Mouse (Mus musculus) kidney, adult 2 months (tissue): Measurements from ENCODE around the gene Fam72a.

ENCODE experiments used
- CTCF ChIP-seq: fragments of 200-500 bp; conservative IDR thresholded peaks from 2 replicates; pipeline ENCODE4 v1.5.1; 2011; ENCODE audit warnings: low read depth, mild to moderate bottlenecking, control low read depth, low read length, moderate library complexity, mixed read lengths; ENCODE audit not compliant: insufficient read depth, insufficient read length
- POLR2A ChIP-seq: fragments of 200-500 bp; IDR thresholded peaks from one replicate; pipeline ENCODE4 v1.6.1; 2011; ENCODE audit warnings: low read depth, low read length, control low read depth

GRCm38 (mm10) chr1:131553428-131553827 is 25.7 kb downstream of the Fam72a start:
- TF ChIP-seq POLR2A (no peak), CTCF (no peak)
